Mouse (Mus musculus): ENCODE results near the gene Mapk11. TPM values are rescaled to one million over a fixed set of nuclear protein-coding genes. Genes with fewer than 3 reads are reported as not detected.

Mapk11 gene
- total and polyA plus RNA-seq, 3 experiments: 0.04 TPM; not detected in 1

DNA sequence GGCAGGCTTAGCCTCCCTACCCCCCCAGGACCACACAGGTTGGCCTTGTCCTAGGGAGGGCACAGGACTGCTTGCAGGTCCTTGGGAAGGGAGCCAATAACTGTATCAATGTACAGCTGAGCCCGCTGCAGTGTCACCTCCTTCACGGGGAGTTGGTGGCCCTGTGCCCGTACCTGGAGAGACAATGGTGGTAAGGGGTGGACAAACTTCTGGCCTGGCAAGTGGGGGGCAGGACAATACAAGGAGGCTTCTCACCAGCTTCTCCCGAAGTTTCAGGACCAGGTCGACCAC is 35.5 kb upstream of the Mapk11 start:
- Histone ChIP-seq H3K4me1 (ENCODE audit: control insufficient read depth in 1 of 2, insufficient read depth in 2 of 2, low read length in 2 of 2) (no peaks in the 10 kb centered on the region), H3K4me3 (ENCODE audit: control insufficient read depth in 1 of 2, insufficient read depth in 1 of 2, low read depth in 2 of 2, low read length in 2 of 2) (no peak overlapping the region), H3K9me3 (replicated peaks; ENCODE audit: insufficient read depth, low read length) (no peaks in the 10 kb centered on the region), H3K36me3 (ENCODE audit: control insufficient read depth in 1 of 2, insufficient read depth in 2 of 2, low read length in 2 of 2) (no peaks in the 10 kb centered on the region), H3K27me3 (ENCODE audit: control insufficient read depth in 1 of 2, insufficient read depth in 2 of 2, low read length in 2 of 2) (no peaks in the 10 kb centered on the region), H3K79me2 (ENCODE audit: control insufficient read depth, insufficient read depth, low read length, poor library complexity) (no peaks in the 10 kb centered on the region), H3K27ac (ENCODE audit: control insufficient read depth, low read depth, low read length) (no peak overlapping the region), H3K9ac (ENCODE audit: control insufficient read depth, low read depth, low read length, poor library complexity, severe bottlenecking) (no peak overlapping the region)
- DNase-seq (ENCODE audit: low read depth, low spot score): no peak
- TF ChIP-seq BHLHE40 (IDR thresholded peaks at IDR 0.05; ENCODE audit: borderline replicate concordance, low read depth, low read length): no peak
- TF ChIP-seq CHD1 (IDR thresholded peaks at IDR 0.05; ENCODE audit: low read depth, low read length): no peak
- TF ChIP-seq TBP (IDR thresholded peaks at IDR 0.05; ENCODE audit: low read depth, low read length): no peak
- no peak for TF ChIP-seq MAFK (IDR thresholded peaks at IDR 0.05; ENCODE audit: borderline replicate concordance, low read depth, low read length)
- TF ChIP-seq USF2 (IDR thresholded peaks at IDR 0.05; ENCODE audit: borderline replicate concordance in 1 of 2, insufficient read depth in 1 of 2, low read depth in 1 of 2, low read length in 2 of 2): no peak
- TF ChIP-seq HCFC1 (IDR thresholded peaks at IDR 0.05; ENCODE audit: low read depth, low read length): no peak
- no peak for TF ChIP-seq MEF2A (IDR thresholded peaks at IDR 0.05; ENCODE audit: extremely low read depth, insufficient replicate concordance, low read depth, low read length, poor library complexity, severe bottlenecking)
- TF ChIP-seq RCOR1 (IDR thresholded peaks at IDR 0.05; ENCODE audit: low read depth, low read length): no peak
- no peak for TF ChIP-seq RAD21 (IDR thresholded peaks at IDR 0.05; ENCODE audit: low read depth, low read length)
- no peak for TF ChIP-seq TCF12 (IDR thresholded peaks at IDR 0.05; ENCODE audit: low read depth, low read length)
- TF ChIP-seq KAT2A (conservative IDR thresholded peaks at IDR 0.05; ENCODE audit: low read depth, low read length): no peak
- TF ChIP-seq POLR2A (IDR thresholded peaks at IDR 0.05; ENCODE audit: control insufficient read depth in 1 of 2, insufficient read depth in 1 of 2, low read depth in 1 of 2, low read length in 2 of 2, poor library complexity in 1 of 2): no peak
- TF ChIP-seq ELF1 (IDR thresholded peaks at IDR 0.05; ENCODE audit: low read depth, low read length): no peak

DNA sequence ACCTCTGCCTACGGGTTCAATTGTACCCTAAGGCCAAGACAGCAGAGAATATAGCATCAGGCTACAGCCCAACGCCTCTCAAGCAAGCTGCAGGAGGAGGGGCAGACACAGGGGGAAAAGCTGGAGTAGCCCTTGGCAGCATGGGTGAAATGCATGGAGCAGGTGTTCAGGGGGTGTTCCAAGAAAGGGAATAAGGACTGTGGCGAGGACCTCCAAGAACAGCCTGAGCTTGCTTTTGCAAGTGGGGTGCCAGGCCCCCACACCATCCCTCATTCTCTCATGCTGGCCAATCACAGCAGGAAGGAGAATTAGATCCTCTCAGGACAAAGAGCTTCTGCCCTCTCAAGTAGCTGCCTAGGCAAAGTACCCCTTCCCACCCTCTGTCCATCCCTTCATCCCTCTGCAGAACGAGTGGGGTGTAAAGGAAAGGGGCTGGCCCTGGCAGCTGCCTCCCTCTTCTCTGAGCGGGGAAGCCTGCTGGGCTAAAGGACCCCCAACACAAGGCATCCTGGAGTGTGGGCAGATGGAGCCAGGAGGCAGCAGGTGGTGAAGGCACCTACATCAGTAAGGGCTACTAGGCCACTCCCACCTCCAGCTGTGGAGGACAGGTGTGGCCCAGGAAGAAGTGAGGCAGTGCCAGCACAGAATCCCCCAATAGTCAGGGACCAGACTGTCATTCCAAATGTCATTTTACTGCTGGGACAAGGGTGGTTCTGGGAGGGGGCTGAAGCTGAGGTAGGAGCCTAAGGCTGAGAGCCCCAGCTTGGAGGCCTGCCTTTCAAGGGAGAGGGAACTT is 34.9 kb upstream of the Mapk11 start:
- no peaks in the 10 kb centered on the region for H3K9me3 ChIP-seq (replicated peaks; ENCODE audit: insufficient read depth, low read length)
- H3K79me2 ChIP-seq (ENCODE audit: control insufficient read depth, insufficient read depth, low read length, poor library complexity): no peaks in the 10 kb centered on the region
- no peak overlapping the region for H3K4me3 ChIP-seq (ENCODE audit: control insufficient read depth in 1 of 2, insufficient read depth in 1 of 2, low read depth in 2 of 2, low read length in 2 of 2)
- no peaks in the 10 kb centered on the region for H3K4me1 ChIP-seq (ENCODE audit: control insufficient read depth in 1 of 2, insufficient read depth in 2 of 2, low read length in 2 of 2)
- no peak overlapping the region for H3K27ac ChIP-seq (ENCODE audit: control insufficient read depth, low read depth, low read length)
- no peak overlapping the region for H3K9ac ChIP-seq (ENCODE audit: control insufficient read depth, low read depth, low read length, poor library complexity, severe bottlenecking)
- TF ChIP-seq TCF12 (IDR thresholded peaks at IDR 0.05; ENCODE audit: low read depth, low read length) (no peak), ELF1 (IDR thresholded peaks at IDR 0.05; ENCODE audit: low read depth, low read length) (no peak), CTCF (IDR thresholded peaks at IDR 0.05 in 2 of 3, conservative IDR thresholded peaks at IDR 0.05 in 1 of 3; ENCODE audit: control insufficient read depth in 1 of 3, insufficient read depth in 1 of 3, low read depth in 2 of 3, low read length in 3 of 3, poor library complexity in 1 of 3, severe bottlenecking in 1 of 3) (no peak), JUND (IDR thresholded peaks at IDR 0.05; ENCODE audit: low read depth, low read length) (no peak), MAX (IDR thresholded peaks at IDR 0.05; ENCODE audit: low read length) (no peak), POLR2AphosphoS2 (IDR thresholded peaks at IDR 0.05; ENCODE audit: low read length) (no peak), POLR2AphosphoS5 (IDR thresholded peaks at IDR 0.05; ENCODE audit: borderline replicate concordance, low read depth, low read length) (no peak), SIN3A (IDR thresholded peaks at IDR 0.05; ENCODE audit: low read length) (no peak), TAL1 (IDR thresholded peaks at IDR 0.05; ENCODE audit: low read length) (no peak), ZC3H11A (IDR thresholded peaks at IDR 0.05; ENCODE audit: low read depth, low read length) (no peak), NRF1 (IDR thresholded peaks at IDR 0.05; ENCODE audit: insufficient read depth, low read depth, low read length, poor library complexity, severe bottlenecking) (no peak), TBP (IDR thresholded peaks at IDR 0.05; ENCODE audit: low read depth, low read length) (no peak), GATA1 (IDR thresholded peaks at IDR 0.05; ENCODE audit: low read depth, low read length) (no peak), USF1 (IDR thresholded peaks at IDR 0.05; ENCODE audit: low read depth, low read length) (no peak), ZMIZ1 (IDR thresholded peaks at IDR 0.05; ENCODE audit: low read depth, low read length) (no peak), MYB (IDR thresholded peaks at IDR 0.05; ENCODE audit: low read depth, low read length) (no peak)
- no peaks in the 10 kb centered on the region for H3K27me3 ChIP-seq (ENCODE audit: control insufficient read depth in 1 of 2, insufficient read depth in 2 of 2, low read length in 2 of 2)
- DNase-seq (ENCODE audit: low read depth, low spot score): no peak
- no peaks in the 10 kb centered on the region for H3K36me3 ChIP-seq (ENCODE audit: control insufficient read depth in 1 of 2, insufficient read depth in 2 of 2, low read length in 2 of 2)

Measured in MEL (cell line).